Mouse (Mus musculus): ENCODE measurements at regions not wholly inside any gene's neighbourhood (a gene's known extent, or its start where the extent isn't known, plus 50 kb on each side); places are given as distances from the start of the nearest gene placed in this dataset.
A peak's percentile ranks its signal among the peaks of the same experiment; 100 is the strongest.

- DNase-seq = no peak
- TF ChIP-seq POLR2A (IDR thresholded peaks at IDR 0.05; ENCODE audit: insufficient read depth, low read depth, low read length) = no peak
- TF ChIP-seq CTCF (IDR thresholded peaks at IDR 0.05) = no peak
- no peak for TF ChIP-seq EP300 (IDR thresholded peaks at IDR 0.05; ENCODE audit: insufficient read depth, low read depth, low read length)
- no peaks in the 10 kb centered on the region for H3K79me2 ChIP-seq (replicated peaks; ENCODE audit: control insufficient read depth, insufficient read depth, low read length)
- no peak overlapping the region for H3K9ac ChIP-seq (ENCODE audit: low read depth, low read length)
- 74% methylated on average over 11 of the region's 11 CpGs for WGBS
- no peak overlapping the region for H3K27ac ChIP-seq
- peaks cover 3% of the 10 kb centered on the region; the same call in 1 of the 2 replicates for H3K36me3 ChIP-seq (ENCODE audit: control insufficient read depth, insufficient read depth, low read length)
- no peaks in the 10 kb centered on the region for H3K27me3 ChIP-seq (ENCODE audit: control insufficient read depth, insufficient read depth, low read length)
- H3K4me1 ChIP-seq (ENCODE audit: control insufficient read depth, insufficient read depth, low read length) = peaks cover 10% of the 10 kb centered on the region
- intact Hi-C loops (cut with DNase I) = loop anchor here (5.0 kb wide), 1 partner anchor 487 kb away; no protein-coding TSS in a partner anchor
- H3K4me3 ChIP-seq = no peak overlapping the region
Measured at GRCm38 (mm10) chr2:17855566-17856264, 124.5 kb upstream of the Nebl start.

- Histone ChIP-seq H3K27ac (no peak overlapping the region), H3K9ac (ENCODE audit: low read depth, low read length) (no peak overlapping the region), H3K4me3 (no peak overlapping the region), H3K27me3 (ENCODE audit: control insufficient read depth, insufficient read depth, low read length) (no peaks in the 10 kb centered on the region), H3K36me3 (ENCODE audit: control insufficient read depth, insufficient read depth, low read length) (peaks cover 3% of the 10 kb centered on the region; the same call in 1 of the 2 replicates), H3K4me1 (ENCODE audit: control insufficient read depth, insufficient read depth, low read length) (peaks cover 7% of the 10 kb centered on the region), H3K79me2 (replicated peaks; ENCODE audit: control insufficient read depth, insufficient read depth, low read length) (no peaks in the 10 kb centered on the region)
- WGBS = 48% methylated on average over 3 of the region's 3 CpGs
- TF ChIP-seq POLR2A (IDR thresholded peaks at IDR 0.05; ENCODE audit: insufficient read depth, low read depth, low read length) (no peak), EP300 (IDR thresholded peaks at IDR 0.05; ENCODE audit: insufficient read depth, low read depth, low read length) (no peak), CTCF (IDR thresholded peaks at IDR 0.05) (no peak)
- no peak for DNase-seq
- intact Hi-C loops (cut with DNase I) = loop anchor here (5.0 kb wide), 2 partner anchors 33 to 348 kb away; no protein-coding TSS in a partner anchor
Measured at GRCm38 (mm10) chr2:17854088-17854487, 122.8 kb upstream of the Nebl start.

- Histone ChIP-seq H3K9ac (ENCODE audit: low read depth, low read length) (no peak overlapping the region), H3K4me1 (ENCODE audit: control insufficient read depth, insufficient read depth, low read length) (peaks cover 7% of the 10 kb centered on the region), H3K36me3 (ENCODE audit: control insufficient read depth, insufficient read depth, low read length) (peaks cover 3% of the 10 kb centered on the region; the same call in 1 of the 2 replicates), H3K27me3 (ENCODE audit: control insufficient read depth, insufficient read depth, low read length) (no peaks in the 10 kb centered on the region), H3K4me3 (peak overlapping the region; percentile 31; the same call in 1 of the 2 replicates), H3K79me2 (replicated peaks; ENCODE audit: control insufficient read depth, insufficient read depth, low read length) (no peaks in the 10 kb centered on the region), H3K27ac (no peak overlapping the region; the same call in 1 of the 2 replicates)
- 44% methylated on average over 11 of the region's 11 CpGs for WGBS
- intact Hi-C loops (cut with DNase I) = loop anchor here (2.0 to 5.0 kb wide), 3 partner anchors 34 to 349 kb away; no protein-coding TSS in a partner anchor
- no peak for DNase-seq
- no peak for TF ChIP-seq CTCF (IDR thresholded peaks at IDR 0.05)
- no peak for TF ChIP-seq POLR2A (IDR thresholded peaks at IDR 0.05; ENCODE audit: insufficient read depth, low read depth, low read length)
- no peak for TF ChIP-seq EP300 (IDR thresholded peaks at IDR 0.05; ENCODE audit: insufficient read depth, low read depth, low read length)
Measured at GRCm38 (mm10) chr2:17853500-17854011, 122.3 kb upstream of the Nebl start.

DNA sequence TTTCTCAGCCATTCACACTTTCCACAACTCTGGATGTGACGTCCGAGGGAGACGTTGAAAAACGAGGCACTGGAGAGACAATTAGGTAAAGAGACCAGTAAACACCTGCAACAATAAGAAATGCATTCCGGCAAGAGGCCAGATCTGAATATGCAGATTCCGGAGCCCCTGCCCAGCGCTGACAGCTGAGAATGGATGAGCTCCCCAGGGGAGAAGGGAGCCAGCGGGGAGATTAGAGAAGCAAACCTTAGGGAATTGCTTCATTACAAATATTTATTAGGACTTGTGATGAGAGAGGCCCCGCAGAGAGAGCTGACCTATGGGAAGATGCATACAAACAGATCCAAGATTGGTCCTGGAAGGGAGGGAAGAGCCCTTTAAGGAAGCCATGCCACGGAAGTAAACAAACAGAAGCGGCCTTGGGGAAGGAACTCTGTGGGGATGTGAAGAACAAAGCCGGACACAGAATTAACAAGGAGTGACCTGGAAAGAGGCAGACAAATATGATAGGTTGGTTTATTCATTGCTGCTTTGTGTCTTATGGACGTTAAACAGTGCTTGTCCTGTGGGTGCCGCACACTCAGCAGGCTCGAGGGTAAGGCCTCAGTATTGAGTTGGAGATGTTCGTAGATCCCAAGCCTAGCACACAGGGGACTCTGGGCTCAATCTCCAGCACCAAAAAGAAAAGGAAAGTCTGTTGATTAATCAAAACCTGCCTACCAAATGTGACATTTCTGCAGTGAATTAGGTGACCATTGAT is 121.7 kb upstream of the Nebl start:
- peaks cover 3% of the 10 kb centered on the region; the same call in 1 of the 2 replicates for H3K36me3 ChIP-seq (ENCODE audit: control insufficient read depth, insufficient read depth, low read length)
- intact Hi-C loops (cut with DNase I) = loop anchor here (2.0 to 5.0 kb wide), 3 partner anchors 34 to 349 kb away; no protein-coding TSS in a partner anchor
- peaks cover 4% of the 10 kb centered on the region for H3K4me1 ChIP-seq (ENCODE audit: control insufficient read depth, insufficient read depth, low read length)
- H3K4me3 ChIP-seq = peak overlapping the region; percentile 31; the same call in 1 of the 2 replicates
- H3K9ac ChIP-seq (ENCODE audit: low read depth, low read length) = no peak overlapping the region
- H3K79me2 ChIP-seq (replicated peaks; ENCODE audit: control insufficient read depth, insufficient read depth, low read length) = no peaks in the 10 kb centered on the region
- TF ChIP-seq CTCF (IDR thresholded peaks at IDR 0.05) = no peak
- TF ChIP-seq POLR2A (IDR thresholded peaks at IDR 0.05; ENCODE audit: insufficient read depth, low read depth, low read length) = no peak
- no peak for TF ChIP-seq EP300 (IDR thresholded peaks at IDR 0.05; ENCODE audit: insufficient read depth, low read depth, low read length)
- H3K27ac ChIP-seq = peak overlapping the region; percentile 38; the same call in 1 of the 2 replicates
- DNase-seq = no peak
- no peaks in the 10 kb centered on the region for H3K27me3 ChIP-seq (ENCODE audit: control insufficient read depth, insufficient read depth, low read length)
- 25% methylated on average over 16 of the region's 16 CpGs for WGBS

- Histone ChIP-seq H3K4me3 (no peak overlapping the region), H3K4me1 (ENCODE audit: control insufficient read depth, insufficient read depth, low read length) (0 out of 2 replicates have a peak, but pooled peaks cover 1% of the 10 kb centered on the region), H3K9ac (ENCODE audit: low read depth, low read length) (no peak overlapping the region), H3K27me3 (ENCODE audit: control insufficient read depth, insufficient read depth, low read length) (no peaks in the 10 kb centered on the region), H3K36me3 (ENCODE audit: control insufficient read depth, insufficient read depth, low read length) (no peaks in the 10 kb centered on the region), H3K79me2 (replicated peaks; ENCODE audit: control insufficient read depth, insufficient read depth, low read length) (no peaks in the 10 kb centered on the region), H3K27ac (no peak overlapping the region)
- intact Hi-C loops (cut with DNase I) = loop anchor here (5.0 kb wide), 2 partner anchors 37 to 352 kb away; no protein-coding TSS in a partner anchor
- DNase-seq = no peak
- WGBS = 97% methylated on average over 4 of the region's 4 CpGs
- no peak for TF ChIP-seq CTCF (IDR thresholded peaks at IDR 0.05)
- no peak for TF ChIP-seq POLR2A (IDR thresholded peaks at IDR 0.05; ENCODE audit: insufficient read depth, low read depth, low read length)
- no peak for TF ChIP-seq EP300 (IDR thresholded peaks at IDR 0.05; ENCODE audit: insufficient read depth, low read depth, low read length)
Measured at GRCm38 (mm10) chr2:17850741-17851140, 119.5 kb upstream of the Nebl start.
